Mouse (Mus musculus) CH12.LX (cell line): ENCODE results near the gene Smarcc2.

ENCODE experiments used
- CTCF ChIP-seq, 2 experiments: IDR thresholded peaks in 1 of 2; conservative IDR thresholded peaks in 1 of 2; 2 replicates each; pipeline ENCODE4 v1.5.1; 2011 to 2012; ENCODE audit warnings: low read depth in 2 of 2, low read length in 2 of 2, improper control_type of control experiment in 1 of 2, inconsistent platforms in 1 of 2, mild to moderate bottlenecking in 1 of 2, moderate library complexity in 1 of 2
- POLR2A ChIP-seq: IDR thresholded peaks from 2 replicates; pipeline ENCODE4 v1.6.1; 2011; ENCODE audit warnings: low read depth, mild to moderate bottlenecking, improper control_type of control experiment, low read length

- no peak for TF ChIP-seq CTCF (conservative IDR thresholded peaks at IDR 0.05 in 1 of 2, IDR thresholded peaks at IDR 0.05 in 1 of 2; ENCODE audit: low read depth in 2 of 2, low read length in 2 of 2)
- no peak for TF ChIP-seq POLR2A
These were observed 45.8 kb downstream of the Smarcc2 start for GRCm38 (mm10) chr10:128504641-128505370.
